Mouse (Mus musculus) liver, adult 2 months (tissue): ENCODE data around the gene Cap1. TPM values are rescaled to one million over a fixed set of nuclear protein-coding genes. Genes with fewer than 3 reads are reported as not detected.

Source experiments
- DNase-seq: peaks from one replicate; pipeline ENCODE4 v3.0.0-alpha.2; 2011; ENCODE audit warnings: low read depth, low spot score; ENCODE audit errors: extremely low read depth
- H3K27ac ChIP-seq: fragments of 200-500 bp; replicated peaks from 2 replicates; pipeline ENCODE4 v1.5.1; 2012; ENCODE audit warnings: low read depth, mild to moderate bottlenecking, control low read depth, inconsistent platforms, low read length; ENCODE audit not compliant: insufficient read depth
- H3K27me3 ChIP-seq: fragments of 200-500 bp; 2 replicates; pipeline ENCODE4 v1.6.1; 2012; ENCODE audit warnings: mild to moderate bottlenecking, moderate library complexity, low read length, inconsistent platforms; ENCODE audit not compliant: control insufficient read depth, insufficient read depth
- H3K36me3 ChIP-seq: fragments of 200-500 bp; 2 replicates; pipeline ENCODE4 v1.6.1; 2012; ENCODE audit warnings: low read length, inconsistent platforms; ENCODE audit not compliant: control insufficient read depth, insufficient read depth
- H3K4me1 ChIP-seq: fragments of 200-500 bp; 2 replicates; pipeline ENCODE4 v1.6.1; 2011; ENCODE audit warnings: low read length; ENCODE audit not compliant: control insufficient read depth, insufficient read depth
- H3K4me3 ChIP-seq: fragments of 200-500 bp; 2 replicates; pipeline ENCODE4 v1.5.1; 2011; ENCODE audit warnings: low read depth, mild to moderate bottlenecking, control low read depth, low read length, moderate library complexity; ENCODE audit not compliant: insufficient read depth
- H3K79me2 ChIP-seq: fragments of 200-500 bp; 2 replicates; pipeline ENCODE4 v1.6.1; 2012; ENCODE audit warnings: inconsistent platforms, mild to moderate bottlenecking, low read length, moderate library complexity; ENCODE audit not compliant: control insufficient read depth, insufficient read depth
- H3K9ac ChIP-seq: fragments of 200-500 bp; 2 replicates; pipeline ENCODE4 v1.6.1; 2012; ENCODE audit warnings: low read depth, mild to moderate bottlenecking, control low read depth, inconsistent platforms, low read length
- CTCF ChIP-seq: fragments of 200-500 bp; IDR thresholded peaks from 2 replicates; pipeline ENCODE4 v1.5.1; 2011; ENCODE audit warnings: low read depth, low read length, control low read depth
- POLR2A ChIP-seq: fragments of 200-500 bp; IDR thresholded peaks from 2 replicates; pipeline ENCODE4 v1.6.1; 2011; ENCODE audit warnings: low read length, control low read depth; ENCODE audit not compliant: insufficient read depth; ENCODE audit errors: extremely low read depth
- WGBS: fragments of 180-500 bp; shearing (Covaris S2); methylation state at CpG from one replicate; pipeline ENCODE4 v1.1.7; 2018; 5-methylcytosine and 5-hydroxymethylcytosine counted together
- polyA plus RNA-seq: library from polyadenylated mRNA; depleted of rRNA; stranded (reverse); fragments of >200 nt; gene quantifications from 2 replicates; pipeline ENCODE4 v1.2.3, GENCODE M21; 2012
- total RNA-seq: library from RNA; depleted of rRNA; stranded (reverse); fragments of >200 nt; gene quantifications from 2 replicates; pipeline ENCODE4 v1.2.3, GENCODE M21; 2014

Cap1 gene
- total and polyA plus RNA-seq, 2 experiments: 38.2 to 52.6 TPM

DNA sequence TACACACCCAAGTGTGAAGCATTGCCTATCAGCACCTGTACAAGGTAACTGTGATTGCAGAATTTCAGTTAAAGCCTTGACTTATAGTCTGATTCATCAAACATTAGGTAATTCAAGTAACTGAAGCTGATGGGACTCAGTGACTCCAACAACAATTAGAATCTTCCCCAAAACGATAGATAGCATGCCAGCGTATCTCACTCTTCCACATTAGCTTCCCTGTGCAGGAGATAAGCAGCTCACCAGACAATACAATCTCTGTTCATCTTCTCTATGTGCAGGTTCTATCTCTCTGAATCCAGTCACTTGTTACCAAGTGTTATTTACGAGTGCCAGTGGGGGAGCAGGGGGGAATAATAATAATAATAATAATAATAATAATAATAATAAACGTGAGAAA, 12.3 kb downstream of the Cap1 start:
- H3K4me1 ChIP-seq: 0 out of 2 replicates have a peak, but pooled peaks cover 3% of the 10 kb centered on the region
- H3K9ac ChIP-seq: no peak overlapping the region
- H3K27ac ChIP-seq: no peak overlapping the region
- no peak for TF ChIP-seq POLR2A
- TF ChIP-seq CTCF: no peak
- H3K27me3 ChIP-seq: no peaks in the 10 kb centered on the region
- H3K4me3 ChIP-seq: no peak overlapping the region
- WGBS: 73% methylated on average over 4 of the region's 4 CpGs
- no peak for DNase-seq
- peaks cover 29% of the 10 kb centered on the region for H3K36me3 ChIP-seq
- peaks cover 6% of the 10 kb centered on the region; the same call in 1 of the 2 replicates for H3K79me2 ChIP-seq

DNA sequence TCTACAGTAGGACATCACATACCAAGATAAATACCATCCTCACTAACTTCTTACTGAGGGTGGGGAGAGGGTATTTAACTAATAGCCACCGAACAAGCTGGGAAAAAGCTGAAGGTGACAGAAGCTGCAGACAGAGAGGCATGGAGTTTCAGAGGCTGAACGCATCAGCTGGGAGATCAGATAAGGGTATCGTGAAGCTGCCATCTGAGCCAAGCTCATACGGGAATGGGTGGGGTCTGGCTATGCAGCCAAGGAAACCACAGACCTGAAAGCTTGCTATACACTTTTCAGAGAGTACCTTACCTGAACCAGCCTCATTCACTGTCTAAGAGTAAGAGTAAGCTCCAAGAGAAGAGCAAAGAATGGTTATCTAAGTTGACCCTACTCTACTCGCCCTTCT, 12.9 kb downstream of the Cap1 start:
- Histone ChIP-seq H3K4me3 (no peak overlapping the region), H3K27ac (no peak overlapping the region), H3K9ac (no peak overlapping the region), H3K4me1 (0 out of 2 replicates have a peak, but pooled peaks cover 3% of the 10 kb centered on the region), H3K36me3 (peaks cover 33% of the 10 kb centered on the region), H3K79me2 (peaks cover 6% of the 10 kb centered on the region; the same call in 1 of the 2 replicates), H3K27me3 (no peaks in the 10 kb centered on the region)
- DNase-seq: no peak
- 65% methylated on average over 5 of the region's 5 CpGs for WGBS
- TF ChIP-seq CTCF (no peak), POLR2A (no peak)

DNA sequence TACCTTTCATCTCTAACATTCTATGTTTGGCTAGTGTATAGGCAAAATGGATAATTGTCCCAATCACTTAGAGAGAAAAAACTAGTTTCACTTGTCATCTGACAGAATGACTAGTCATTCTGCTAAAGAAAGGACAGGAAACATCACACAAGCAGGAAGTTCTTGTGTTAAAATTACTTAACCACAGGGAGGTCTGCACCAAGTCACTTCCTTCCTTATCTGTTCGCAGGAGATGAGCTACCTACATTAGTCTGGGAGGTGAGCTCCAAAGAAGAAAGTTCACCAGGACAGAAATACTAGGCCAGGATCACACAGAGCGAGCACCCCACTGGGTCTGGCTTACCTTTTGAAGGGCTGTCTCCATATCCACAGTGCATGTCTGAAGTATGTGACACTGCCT, 13.9 kb downstream of the Cap1 start:
- H3K4me1 ChIP-seq: 0 out of 2 replicates have a peak, but pooled peaks cover 3% of the 10 kb centered on the region
- H3K79me2 ChIP-seq: peaks cover 6% of the 10 kb centered on the region; the same call in 1 of the 2 replicates
- H3K36me3 ChIP-seq: peaks cover 40% of the 10 kb centered on the region
- TF ChIP-seq CTCF (no peak), POLR2A (no peak)
- 70% methylated on average over 2 of the region's 2 CpGs for WGBS
- H3K27ac ChIP-seq: no peak overlapping the region
- peak; percentile 26 for DNase-seq
- H3K4me3 ChIP-seq: no peak overlapping the region
- no peaks in the 10 kb centered on the region for H3K27me3 ChIP-seq
- H3K9ac ChIP-seq: no peak overlapping the region

DNA sequence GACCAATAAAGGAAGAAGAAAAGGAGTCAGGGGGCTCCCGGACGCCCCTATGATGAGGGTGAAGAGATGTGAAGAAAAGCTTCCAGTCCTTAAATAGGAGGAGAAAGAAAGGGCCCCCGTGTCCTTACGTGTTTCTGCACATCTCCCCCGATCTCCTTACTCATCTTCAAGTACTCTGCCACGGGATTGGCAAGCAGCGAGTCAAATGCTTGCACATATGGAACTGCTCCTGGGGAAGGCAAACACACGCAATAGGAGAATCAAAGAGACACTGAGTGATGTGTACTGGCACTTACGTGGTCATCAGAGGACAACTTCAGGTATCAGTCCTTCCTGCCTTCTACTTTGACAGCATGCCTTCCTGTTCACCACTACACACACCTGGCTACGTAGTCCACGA, 14.6 kb downstream of the Cap1 start:
- H3K9ac ChIP-seq: no peak overlapping the region
- 0 out of 2 replicates have a peak, but pooled peaks cover 3% of the 10 kb centered on the region for H3K4me1 ChIP-seq
- no peak for DNase-seq
- no peaks in the 10 kb centered on the region for H3K27me3 ChIP-seq
- no peak overlapping the region for H3K4me3 ChIP-seq
- no peak overlapping the region for H3K27ac ChIP-seq
- peaks cover 4% of the 10 kb centered on the region; the same call in 1 of the 2 replicates for H3K79me2 ChIP-seq
- TF ChIP-seq POLR2A (no peak), CTCF (no peak)
- WGBS: 93% methylated on average over 11 of the region's 11 CpGs
- H3K36me3 ChIP-seq: peaks cover 45% of the 10 kb centered on the region

DNA sequence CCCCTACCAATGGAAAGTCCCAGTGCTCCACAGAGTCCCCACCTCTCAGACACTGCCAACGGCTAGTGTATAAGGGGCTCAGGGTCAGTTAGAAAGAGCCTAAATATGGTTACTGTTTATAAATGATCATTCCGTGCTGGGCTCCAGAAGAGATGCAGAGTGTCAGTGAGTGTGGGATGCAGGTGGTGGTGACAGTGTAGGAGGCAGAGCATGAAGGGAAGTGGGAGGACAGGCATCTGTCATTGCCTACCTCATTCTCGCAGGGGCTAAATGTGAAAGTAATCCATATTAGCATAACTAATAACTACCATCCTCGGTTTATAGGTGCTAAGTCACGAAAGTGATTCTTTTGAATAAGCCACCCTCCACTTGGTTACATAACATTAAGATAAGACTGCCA, 15.1 kb downstream of the Cap1 start:
- 0 out of 2 replicates have a peak, but pooled peaks cover 3% of the 10 kb centered on the region for H3K4me1 ChIP-seq
- no peaks in the 10 kb centered on the region for H3K27me3 ChIP-seq
- WGBS: 88% methylated on average over 5 of the region's 5 CpGs
- no peak overlapping the region for H3K27ac ChIP-seq
- peaks cover 4% of the 10 kb centered on the region; the same call in 1 of the 2 replicates for H3K79me2 ChIP-seq
- no peak overlapping the region for H3K9ac ChIP-seq
- peaks cover 49% of the 10 kb centered on the region for H3K36me3 ChIP-seq
- no peak for DNase-seq
- no peak overlapping the region for H3K4me3 ChIP-seq
- TF ChIP-seq CTCF (no peak), POLR2A (no peak)

DNA sequence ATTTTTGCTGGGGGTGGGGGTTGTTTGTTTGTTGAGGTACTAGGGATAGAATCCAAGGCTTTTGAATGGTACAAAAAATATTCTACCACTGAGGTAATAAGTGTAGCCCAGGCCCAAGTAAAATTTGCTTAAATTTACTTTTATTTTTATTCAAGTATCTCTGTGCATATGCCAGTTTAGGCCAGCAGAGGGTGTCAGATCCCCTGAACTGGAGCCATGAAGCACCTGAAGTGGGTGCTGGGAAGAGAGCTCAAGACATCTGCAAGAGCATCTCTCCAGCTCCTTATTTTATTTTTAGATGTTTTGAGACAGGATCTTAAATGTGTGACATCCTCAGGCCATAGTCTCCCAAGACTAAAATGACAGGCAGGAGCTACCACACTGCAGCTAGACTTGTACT, 15.8 kb downstream of the Cap1 start:
- no peaks in the 10 kb centered on the region for H3K27me3 ChIP-seq
- peaks cover 56% of the 10 kb centered on the region for H3K36me3 ChIP-seq
- H3K4me3 ChIP-seq: no peak overlapping the region
- H3K27ac ChIP-seq: no peak overlapping the region
- no peak overlapping the region for H3K9ac ChIP-seq
- peak; percentile 58 for TF ChIP-seq CTCF
- TF ChIP-seq POLR2A: no peak
- 0 out of 2 replicates have a peak, but pooled peaks cover 3% of the 10 kb centered on the region for H3K4me1 ChIP-seq
- H3K79me2 ChIP-seq: peaks cover under 1% of the 10 kb centered on the region; the same call in 1 of the 2 replicates
- no peak for DNase-seq
